Mouse (Mus musculus) lung, postnatal 10 days (tissue): Measurements from ENCODE around the gene Slc35g3.

ENCODE experiments used
- DNase-seq: peaks from one replicate; pipeline ENCODE4 v3.0.0; 2021

The Slc35g3 gene

DNA sequence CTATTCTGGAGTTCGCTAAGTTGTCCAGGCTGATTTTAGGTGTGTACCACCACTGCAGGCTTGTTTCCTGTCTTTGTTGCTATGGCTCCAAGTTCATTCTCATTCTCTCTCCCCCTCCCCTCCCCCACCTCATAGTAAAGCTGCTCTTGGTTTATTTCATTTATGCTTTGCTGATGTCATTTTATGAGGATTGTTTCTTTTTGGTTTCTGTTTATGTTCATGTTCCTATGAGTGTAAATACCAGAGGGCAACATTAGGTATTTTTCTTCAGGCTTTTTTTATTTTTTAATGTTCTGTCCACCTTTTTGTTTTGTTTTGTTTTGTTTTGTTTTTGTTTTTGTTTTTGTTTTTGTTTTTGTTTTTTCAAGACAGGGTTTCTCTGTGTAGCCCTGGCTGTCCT is at the start of gene Slc35g3:
Slc35g3 (minus strand) TSS at position 101 of the 400 bp plus-strand sequence.
- DNase-seq: no peak

- DNase-seq: no peak
Measured at GRCm38 (mm10) chr11:69810280-69810679, 48.5 kb upstream of the Slc35g3 start.

- DNase-seq: no peak
Measured at GRCm38 (mm10) chr11:69807641-69808040, 45.9 kb upstream of the Slc35g3 start.

- DNase-seq: no peak
Measured at GRCm38 (mm10) chr11:69806378-69806777, 44.6 kb upstream of the Slc35g3 start.

- peak; percentile 76 for DNase-seq
Measured at GRCm38 (mm10) chr11:69804972-69805909, 43.5 kb upstream of the Slc35g3 start, which contains the start of gene Tmem102. TSS of gene Tmem102 (minus strand) at chr11:69805624.

DNA sequence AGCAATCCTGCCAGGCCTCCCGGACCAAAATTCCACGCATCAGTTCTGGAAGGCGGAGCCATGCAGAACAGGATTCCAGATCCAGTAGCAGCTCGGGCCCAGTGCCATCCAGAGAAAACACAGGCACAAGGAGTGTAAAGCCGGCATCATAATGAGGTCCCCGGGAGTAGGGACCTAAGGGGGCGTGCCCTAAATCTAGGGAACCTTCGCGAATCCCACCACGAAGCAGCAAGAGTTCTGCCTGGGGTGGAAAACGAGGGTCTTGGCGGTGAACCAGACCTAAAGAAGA is 42.8 kb upstream of the Slc35g3 start:
- peak; percentile 58 for DNase-seq

- peak; percentile 85 for DNase-seq
Measured at GRCm38 (mm10) chr11:69803786-69804651, 42.3 kb upstream of the Slc35g3 start.

- no peak for DNase-seq
Measured at GRCm38 (mm10) chr11:69803328-69803727, 41.6 kb upstream of the Slc35g3 start.

DNA sequence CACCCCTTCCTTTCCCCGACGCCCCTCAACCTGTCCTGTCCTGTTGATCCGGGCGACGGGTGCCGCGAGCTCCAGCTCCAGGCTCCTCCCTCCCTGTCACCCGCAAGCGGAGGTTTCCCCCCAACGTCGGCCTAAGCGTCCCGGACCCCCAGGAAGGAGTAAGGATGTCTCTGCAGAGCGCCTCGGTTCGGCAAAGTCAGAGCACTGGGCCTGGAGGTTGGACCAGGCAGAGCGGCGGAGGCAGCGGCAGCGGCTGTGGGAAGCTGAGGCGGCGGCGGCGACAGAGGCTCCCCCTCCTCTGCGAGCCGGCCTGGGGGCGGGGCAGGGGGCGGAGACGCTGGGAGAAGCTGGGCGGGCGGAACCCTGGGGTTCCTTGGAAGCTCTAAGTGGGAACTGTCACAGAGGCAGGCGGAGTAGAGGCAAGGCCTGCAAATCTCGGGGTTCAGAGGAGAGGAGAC is 40.9 kb upstream of the Slc35g3 start:
- DNase-seq: peak; percentile 93

DNA sequence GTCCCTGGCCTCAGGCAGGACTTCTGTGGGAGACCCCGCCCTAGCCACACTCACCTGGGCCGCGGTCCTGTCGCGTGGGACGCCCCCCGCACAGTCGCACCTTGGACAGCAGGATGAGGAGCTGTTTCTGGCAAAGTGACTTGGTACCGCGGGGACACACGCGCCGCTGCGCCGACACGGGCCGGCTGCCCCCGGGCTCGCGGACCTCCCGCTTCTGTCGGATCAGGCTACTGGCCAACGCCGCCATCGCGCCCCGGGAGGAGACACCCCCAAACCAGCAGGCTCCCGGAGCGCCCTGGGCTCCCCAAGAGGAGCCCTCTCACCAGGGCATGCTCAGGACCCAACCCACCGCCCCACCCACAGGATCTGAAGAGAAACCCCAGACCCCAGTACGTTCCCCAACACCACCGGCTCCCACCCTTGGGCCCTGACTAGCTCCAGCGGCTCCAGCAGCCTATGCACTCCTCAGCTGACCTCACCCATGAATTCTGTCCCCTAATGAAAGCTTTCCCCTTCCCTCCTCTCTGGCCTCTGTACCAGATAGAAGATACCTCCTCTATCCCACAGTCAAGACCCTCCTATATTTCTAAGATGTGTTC is 39.7 kb upstream of the Slc35g3 start, which contains the start of gene Fgf11:
Fgf11 (minus strand) TSS at position 479 of the 599 bp plus-strand sequence.
- no peak for DNase-seq

GRCm38 (mm10) chr11:69800392-69801197 is 38.8 kb upstream of the Slc35g3 start:
- peak; percentile 77 for DNase-seq

DNA sequence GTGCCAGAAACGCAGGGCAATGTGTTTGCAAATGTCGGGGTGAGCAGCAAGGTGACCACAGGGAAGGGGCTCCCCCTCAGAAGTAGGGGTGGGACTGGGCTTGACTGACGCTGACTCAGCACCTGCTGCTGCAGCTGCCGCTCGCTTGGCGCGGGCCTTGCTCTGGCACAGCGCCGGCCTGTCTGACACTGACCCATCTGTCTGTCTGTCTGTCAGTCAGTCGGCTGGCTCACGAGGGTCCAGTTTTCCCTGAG is 38.3 kb upstream of the Slc35g3 start:
- peak; percentile 40 for DNase-seq

DNA sequence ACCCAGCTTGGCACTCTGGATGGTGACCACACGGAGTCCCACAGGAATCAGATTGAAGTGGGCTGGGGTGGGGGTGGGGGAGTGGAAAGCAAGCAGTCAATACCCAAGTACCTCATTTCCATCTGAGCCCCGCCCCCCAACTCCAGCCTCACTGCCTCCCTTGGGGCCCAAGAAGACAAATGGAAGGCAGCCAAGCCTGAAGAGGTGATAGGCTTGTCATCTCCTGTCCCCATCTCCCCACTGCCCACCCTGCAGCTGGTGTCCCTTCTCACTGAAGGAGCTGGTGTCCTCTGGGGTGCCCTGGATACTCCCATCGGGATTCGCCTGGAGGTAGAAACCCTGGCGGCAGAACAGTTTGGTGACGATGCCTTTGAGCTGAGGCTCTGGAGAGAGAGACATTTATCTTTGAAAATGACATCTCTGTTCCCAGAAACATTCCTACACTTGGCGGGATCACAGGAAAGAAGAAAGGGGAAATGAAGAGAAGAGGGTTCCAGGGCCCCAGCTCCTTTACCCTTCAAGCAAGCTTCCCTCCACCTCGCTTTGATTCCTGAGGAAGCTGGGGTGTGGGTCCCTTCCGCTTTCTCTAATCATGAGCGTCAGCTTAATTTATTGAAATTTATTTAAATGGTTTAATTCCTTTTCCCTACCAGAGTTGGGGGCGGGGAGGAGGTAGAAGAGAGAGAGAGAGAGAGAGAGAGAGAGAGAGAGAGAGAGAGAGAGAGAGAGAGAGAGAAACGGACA is 37.8 kb upstream of the Slc35g3 start:
- peak; percentile 45 for DNase-seq

DNA sequence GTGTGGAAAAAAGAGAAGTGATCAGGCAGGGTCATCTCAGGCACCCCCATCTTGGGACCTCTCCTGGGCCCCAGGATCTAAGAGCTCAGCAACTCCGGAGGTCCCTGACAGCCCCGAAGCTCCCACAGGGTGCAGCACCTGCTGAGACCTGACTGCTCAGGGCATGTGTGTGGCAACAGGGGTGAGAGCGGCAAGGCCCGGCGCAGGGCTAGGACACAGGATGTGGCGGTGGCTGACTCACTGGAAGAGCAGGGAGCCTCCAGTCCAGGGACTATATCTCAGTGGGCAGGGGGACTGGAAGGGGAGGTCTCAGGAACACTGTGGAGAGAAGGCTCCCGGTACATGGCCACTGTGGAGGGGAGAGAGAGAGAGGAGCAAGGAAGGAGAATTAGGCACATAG is 36.2 kb upstream of the Slc35g3 start:
- no peak for DNase-seq

- no peak for DNase-seq
Measured at GRCm38 (mm10) chr11:69795983-69796435, 34.2 kb upstream of the Slc35g3 start.

- peak; percentile 98 for DNase-seq
Measured at GRCm38 (mm10) chr11:69795168-69795982, 33.6 kb upstream of the Slc35g3 start, which contains the start of gene Chrnb1. TSS of gene Chrnb1 (minus strand) at chr11:69795943.

- no peak for DNase-seq
Measured at GRCm38 (mm10) chr11:69793429-69793828, 31.7 kb upstream of the Slc35g3 start.

DNA sequence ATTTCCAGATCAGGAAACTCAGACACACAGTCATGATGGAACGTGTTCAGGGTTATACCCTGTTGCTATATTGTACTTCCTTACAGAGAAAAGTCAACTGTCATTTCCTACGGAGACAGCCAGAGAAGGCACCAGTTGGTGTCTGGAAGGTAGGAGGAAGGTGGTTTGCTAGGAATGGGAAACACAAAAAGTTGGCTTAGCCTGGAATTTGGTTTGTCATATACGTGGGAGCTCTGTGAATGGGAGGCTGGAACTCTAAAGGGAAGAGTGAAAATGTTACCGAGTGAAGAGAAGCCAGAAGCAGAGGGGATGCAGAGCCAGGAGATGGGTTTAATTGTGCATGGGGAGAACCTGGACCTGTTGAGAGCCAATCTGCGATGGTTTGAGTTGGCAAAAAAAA is 29.7 kb upstream of the Slc35g3 start:
- no peak for DNase-seq

DNA sequence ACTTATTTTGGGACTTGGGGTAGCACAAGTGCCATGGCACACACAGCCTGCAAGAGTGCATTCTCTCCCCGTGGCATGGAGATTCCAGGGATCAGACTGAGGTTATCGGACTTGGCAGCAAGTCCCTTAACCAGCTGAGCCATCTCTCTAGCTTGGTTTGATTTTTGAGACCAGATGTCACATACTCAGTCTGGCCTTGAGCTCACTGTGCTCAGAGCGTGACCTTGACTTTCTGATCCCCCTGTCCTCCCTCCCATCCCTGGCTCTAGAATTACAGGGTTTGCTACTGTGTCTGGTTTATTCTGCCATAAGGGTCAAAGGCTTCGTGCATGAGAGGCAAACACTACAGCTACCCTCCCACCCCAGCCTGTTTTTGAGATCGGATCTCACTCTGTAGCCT is 27.7 kb upstream of the Slc35g3 start:
- no peak for DNase-seq

DNA sequence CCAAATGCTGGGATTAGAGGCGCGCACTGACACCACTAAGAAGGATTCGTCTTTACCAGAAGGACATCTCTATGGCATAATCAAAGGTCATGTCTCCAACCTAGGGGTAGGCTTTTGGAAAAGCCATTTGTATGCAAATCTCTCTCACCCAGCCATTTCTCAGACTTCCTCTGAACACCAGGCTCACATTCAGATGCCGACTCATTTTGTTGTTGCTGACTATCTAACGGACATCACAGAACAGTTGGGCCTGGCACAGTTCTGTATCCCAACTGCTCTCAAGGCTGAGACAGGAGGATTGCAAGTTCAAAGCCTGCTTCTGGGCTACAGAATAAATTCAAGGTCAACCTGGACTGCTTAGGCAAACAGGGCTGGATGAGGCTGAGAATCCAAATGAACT is 25.5 kb upstream of the Slc35g3 start:
- DNase-seq: no peak

- peak; percentile 85 for DNase-seq
Measured at GRCm38 (mm10) chr11:69784793-69785272, 23.1 kb upstream of the Slc35g3 start.
